Mouse (Mus musculus): Measurements from ENCODE around the gene Pcca.
"Not testable (repeated sequence)": the region's sequence is repeated elsewhere in the genome, so short reads cannot be mapped to it uniquely, and the experiment has no call there.

Gene Pcca

GRCm38 (mm10) chr14:122534017-122534924 is at the start of gene Pcca:
Pcca (plus strand) TSS chr14:122534324.
- DNase-seq: peak; percentile 96

DNA sequence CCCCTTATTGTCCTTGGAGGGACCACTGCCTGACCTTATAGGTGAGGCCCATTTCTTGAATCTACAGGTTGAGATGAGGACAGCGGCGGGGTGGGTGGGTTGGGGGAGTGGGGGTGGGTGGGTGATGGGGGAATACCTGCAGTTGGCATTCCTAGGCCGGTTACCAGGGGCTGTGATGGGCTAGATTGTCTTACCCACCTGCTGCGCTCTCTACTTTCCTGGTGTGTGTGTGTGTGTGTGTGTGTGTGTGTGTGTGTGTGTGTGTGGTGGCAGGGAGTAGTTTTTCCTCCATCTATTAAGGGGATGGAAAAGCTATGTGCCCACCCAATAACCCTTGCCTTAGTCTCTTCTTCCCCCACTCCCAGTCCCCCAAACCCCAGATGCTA is 49.7 kb upstream of the Pcca start:
- DNase-seq: no peak

DNA sequence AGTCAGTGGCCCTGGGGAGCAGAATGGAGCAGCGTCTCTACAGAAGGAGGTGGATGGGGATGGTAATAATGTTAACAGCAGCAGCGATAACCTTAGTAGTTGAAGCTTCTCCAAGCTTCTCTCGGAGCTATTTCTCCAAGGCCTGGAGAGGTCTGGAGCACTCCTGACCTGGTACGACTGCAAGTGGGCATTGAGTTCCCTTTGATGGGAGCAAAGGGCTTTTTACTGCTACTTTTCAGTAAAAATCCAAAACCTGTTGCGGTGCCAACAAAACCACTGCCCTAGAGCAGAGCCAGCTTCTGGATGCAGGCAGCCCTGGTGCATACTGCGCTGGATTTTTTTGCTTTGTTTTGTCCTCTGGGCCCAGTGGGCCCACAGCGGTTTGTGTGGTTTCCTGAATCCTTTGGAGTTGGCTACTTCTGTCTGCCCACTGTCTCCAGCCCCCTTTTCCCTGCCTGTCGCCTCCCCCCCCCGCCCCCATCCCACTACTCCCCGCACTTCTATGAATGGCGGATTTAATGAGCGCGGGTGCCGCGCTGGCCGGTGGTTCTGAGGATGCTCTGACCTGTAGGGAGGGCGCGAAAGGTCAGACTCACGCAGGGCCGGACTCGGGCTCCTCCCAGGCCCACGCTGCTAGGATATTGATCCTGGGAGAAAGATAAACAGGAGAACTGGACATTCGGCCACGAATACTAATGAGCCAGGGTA is 49.1 kb upstream of the Pcca start:
- DNase-seq: no peak

DNA sequence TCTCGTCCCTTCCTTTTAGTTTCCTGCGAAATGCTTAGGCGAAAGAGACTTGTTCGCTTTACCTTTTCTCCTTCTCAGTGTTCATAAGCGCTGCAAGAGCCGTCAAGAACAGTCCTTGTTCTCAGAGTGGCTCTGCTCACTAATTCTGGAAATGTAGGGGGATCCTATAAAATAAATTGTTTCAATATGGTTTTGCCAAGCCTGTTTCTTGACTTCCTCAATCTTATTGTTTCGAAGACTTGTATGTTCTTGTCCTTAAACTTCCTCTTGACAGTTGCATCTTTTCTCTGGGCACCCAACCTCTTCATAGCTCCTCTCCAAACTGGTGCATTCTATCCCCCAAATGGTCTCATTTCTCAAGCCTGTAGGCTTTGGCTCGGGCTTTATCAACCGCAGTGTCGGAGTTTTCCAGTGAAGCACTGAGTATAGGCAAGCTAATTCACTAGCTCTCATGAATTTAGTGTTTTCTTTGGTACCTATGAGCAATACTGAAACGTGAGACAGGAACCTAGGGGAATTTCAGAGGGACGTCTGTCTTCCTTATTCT is 48.4 kb upstream of the Pcca start:
- no peak for DNase-seq

GRCm38 (mm10) chr14:122486611-122487010 is 47.5 kb upstream of the Pcca start:
- no peak for DNase-seq

DNA sequence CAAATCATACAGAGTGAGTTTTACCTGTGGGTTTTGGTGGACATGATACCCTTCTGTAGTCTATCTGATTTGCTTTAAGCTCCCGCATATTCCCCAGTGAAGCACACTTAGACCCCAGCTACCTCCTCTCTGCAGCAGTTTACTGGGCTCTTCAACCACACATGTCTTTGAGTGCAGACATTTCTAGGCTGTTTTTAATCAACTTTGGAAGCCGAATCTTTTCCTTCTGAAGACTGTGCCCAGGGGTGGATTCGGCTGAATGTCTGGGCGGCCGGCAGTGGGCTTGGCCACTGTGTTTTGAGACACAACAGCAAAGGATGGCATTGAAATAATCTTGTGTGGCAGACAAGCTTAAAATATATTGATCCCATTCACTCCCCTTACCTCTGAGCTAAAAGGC is 46.8 kb upstream of the Pcca start:
- DNase-seq: no peak

DNA sequence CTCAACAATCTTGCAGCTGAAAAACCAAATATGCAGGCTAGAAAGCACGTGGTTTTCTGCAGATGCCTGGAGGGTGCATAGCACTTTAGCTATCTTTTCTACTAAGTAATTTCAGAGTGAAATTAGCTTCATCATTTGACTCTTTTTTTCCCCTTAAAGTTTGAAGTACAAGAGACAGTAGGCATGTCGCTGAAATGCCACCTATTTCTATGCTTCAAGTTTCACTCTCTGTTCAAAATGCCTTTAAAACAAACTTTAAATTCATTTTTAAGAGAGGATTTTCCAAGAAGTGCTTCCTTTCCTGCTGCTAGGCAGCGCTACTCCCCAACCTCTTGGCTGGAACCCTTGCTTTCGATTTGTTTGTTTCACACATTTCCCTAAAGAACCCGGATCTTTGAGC is 45.1 kb upstream of the Pcca start:
- DNase-seq: no peak

GRCm38 (mm10) chr14:122489686-122490414 is 44.3 kb upstream of the Pcca start:
- no peak for DNase-seq

DNA sequence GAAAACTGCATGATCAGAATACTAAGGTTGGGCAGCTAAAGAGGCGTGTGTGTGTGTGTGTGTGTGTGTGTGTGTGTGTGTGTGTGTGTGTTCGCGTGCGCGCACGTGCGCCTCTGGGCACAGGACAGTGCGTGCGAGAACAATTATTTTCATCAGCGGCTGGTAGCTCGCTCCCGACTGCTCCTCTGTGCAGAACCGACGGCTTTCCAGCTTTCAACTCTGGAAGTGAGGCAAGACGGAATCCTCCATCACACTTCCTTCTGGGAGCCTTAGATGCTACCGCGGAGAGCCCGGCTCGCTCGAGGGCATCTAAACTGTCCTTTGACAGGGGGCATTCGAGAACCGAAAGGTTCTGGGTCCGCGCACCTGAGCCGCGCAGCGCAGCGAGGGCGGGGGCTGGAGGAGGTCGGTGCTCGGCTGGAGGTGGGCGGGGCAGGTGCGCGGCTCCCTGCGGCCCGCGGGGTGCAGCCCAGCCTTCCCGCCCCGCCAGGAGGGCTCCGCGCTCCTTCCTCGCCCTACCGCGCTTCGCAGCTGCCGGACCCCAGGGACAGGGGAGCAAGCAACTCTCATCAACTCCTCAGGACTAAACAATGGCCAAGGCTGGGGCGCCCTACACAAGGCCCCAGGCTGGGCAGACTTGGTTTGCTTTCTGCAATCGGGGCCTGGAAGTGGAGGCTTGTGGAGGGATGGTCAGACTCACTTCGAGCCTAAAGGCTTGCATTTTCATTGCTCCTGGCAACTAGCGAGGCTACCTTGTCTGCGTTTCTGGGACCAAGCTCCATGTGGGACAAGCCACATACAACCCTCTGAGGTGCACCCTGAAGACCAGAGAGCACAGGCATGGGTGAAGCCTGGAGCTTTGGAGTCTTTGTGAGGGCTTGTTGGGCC is 43.4 kb upstream of the Pcca start, which contains the start of gene Gm10837:
Gene Gm10837 (plus strand): TSS at position 146 of the 888 bp plus-strand sequence.
- DNase-seq: no peak

DNA sequence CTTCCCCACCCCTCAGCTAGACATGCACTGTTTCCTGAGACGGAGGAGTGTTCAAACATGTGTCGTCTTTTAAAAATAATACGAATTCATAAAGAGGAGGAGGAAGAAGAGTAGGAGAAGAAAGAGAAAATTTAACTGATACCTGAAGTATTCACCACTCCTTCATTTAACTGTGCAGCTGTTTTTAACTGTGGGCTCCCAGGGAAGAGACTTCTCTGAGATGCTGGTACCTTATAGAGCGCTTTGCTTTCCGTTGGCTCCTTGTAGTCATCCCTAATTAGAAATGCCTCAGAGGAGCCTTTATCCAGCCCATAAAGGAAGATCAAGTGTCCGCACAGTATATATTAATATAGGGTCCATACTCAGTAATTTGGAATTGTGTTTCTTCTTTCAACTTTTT is 42.6 kb upstream of the Pcca start:
- no peak for DNase-seq

DNA sequence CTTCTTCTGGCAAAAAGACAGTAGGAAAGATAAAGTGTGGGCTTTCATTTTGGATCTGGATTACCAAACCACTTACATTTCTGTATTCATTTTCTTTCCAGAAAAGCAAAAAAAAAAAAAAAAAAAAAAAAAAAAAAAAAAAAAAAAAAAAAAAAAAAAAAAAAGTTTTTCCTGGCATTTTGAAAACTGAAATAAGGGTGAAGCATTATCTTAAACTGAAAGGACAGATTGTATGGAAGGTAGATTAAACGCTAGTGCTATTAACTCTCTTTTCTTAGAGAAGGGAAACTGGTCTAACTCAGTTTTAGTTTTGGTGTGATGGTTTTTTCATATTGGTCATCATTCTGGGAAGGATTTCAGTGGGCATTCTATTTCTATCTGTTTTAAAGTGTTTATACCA is 42.1 kb upstream of the Pcca start:
- no peak for DNase-seq

- DNase-seq: no peak
Observed at GRCm38 (mm10) chr14:122509058-122509457, 25.1 kb upstream of the Pcca start.

DNA sequence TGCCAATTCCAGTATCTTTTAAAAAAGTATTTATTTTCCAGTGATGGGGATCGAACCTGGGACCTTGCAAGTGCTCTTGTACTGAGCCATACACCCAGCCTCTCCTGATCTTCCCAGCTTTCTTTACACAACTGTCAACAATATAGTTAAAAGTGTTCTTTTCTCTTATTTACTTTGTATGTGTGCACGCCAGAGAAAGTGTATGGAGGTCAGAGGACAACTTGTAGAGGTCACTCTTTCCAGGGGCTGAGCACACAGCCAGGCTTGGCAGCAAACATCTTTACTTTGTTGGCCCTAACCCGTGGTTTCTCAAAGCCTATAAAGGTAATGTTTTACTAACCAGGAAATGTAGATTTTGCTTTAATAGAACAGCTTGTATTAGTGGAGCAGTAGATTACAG is 22.6 kb upstream of the Pcca start:
- no peak for DNase-seq

- no peak for DNase-seq
Observed at GRCm38 (mm10) chr14:122513511-122514036, 20.6 kb upstream of the Pcca start.

GRCm38 (mm10) chr14:122528475-122528874 is 5.6 kb upstream of the Pcca start:
- no peak for DNase-seq

GRCm38 (mm10) chr14:122535986-122536385 is 1.9 kb downstream of the Pcca start:
- DNase-seq: no peak

DNA sequence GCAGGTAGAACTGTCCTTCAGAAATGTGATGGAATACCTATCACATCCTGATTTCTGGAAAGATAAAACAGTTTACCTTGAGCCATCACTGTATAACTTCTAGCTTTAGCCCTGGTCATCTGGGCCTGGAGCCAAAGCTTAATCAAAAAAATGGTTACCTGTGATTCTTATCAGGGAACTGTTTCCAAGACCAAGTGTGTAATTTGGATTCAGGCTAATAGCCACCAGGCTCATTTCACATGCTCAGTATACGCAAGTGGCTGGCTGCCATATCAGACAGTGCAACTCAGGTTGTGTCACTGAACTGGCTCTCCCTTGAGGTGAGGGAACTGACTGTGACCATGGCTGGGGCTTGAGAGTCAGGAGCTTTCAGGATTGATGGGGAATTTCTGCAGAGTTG is 14.3 kb downstream of the Pcca start:
- DNase-seq: no peak

DNA sequence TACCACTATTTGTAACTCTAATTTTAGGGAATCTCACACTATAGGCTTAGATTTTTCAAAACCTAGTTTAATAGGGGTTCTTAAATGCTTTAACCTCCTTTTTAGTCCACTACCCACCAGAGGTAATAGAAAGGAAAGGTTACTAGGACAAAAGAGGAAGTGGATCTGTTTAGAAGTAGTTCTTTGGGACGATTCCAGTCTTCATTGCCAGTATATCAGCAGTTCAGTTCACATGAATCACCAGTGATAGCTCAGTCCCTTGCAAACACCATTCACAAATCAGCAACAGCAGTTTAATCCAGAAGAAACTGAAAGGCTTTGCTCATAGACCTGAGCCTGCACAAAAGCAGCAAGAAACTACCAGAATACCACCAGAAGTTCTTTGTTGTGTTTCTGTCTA is 14.8 kb downstream of the Pcca start:
- DNase-seq: no peak

DNA sequence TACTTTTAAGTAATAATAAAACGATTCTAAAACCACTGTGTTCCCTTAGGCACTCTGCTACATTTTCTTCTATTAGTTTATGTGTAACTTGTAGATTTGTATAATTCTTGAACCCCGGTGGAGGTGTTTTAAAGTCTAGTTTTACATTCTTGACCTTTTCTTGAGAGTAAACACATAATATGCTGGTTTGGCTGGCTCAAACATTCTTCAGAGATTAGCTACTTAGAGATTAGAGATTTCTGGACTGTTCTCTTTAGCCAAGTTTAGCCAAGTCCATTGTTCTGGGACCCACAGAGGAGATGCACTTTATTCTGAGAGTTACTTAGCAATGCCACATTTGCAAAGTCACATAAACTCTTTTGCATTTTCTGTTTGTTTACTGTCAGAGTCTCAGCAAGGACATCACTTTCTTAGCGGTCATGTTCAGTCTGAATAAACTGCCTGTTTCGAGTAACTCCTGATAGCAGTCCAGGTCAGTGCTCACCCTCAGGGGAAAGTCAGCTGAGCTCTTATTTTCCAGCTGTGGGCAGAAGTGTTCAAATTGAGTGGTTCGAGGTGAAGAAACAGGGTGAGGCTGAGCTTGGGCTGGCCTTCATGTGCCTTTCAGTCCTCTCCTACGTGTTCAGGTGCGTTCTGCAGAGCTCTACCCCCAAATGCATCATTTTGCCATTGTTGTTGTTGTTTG is 18.8 kb downstream of the Pcca start:
- DNase-seq: no peak

DNA sequence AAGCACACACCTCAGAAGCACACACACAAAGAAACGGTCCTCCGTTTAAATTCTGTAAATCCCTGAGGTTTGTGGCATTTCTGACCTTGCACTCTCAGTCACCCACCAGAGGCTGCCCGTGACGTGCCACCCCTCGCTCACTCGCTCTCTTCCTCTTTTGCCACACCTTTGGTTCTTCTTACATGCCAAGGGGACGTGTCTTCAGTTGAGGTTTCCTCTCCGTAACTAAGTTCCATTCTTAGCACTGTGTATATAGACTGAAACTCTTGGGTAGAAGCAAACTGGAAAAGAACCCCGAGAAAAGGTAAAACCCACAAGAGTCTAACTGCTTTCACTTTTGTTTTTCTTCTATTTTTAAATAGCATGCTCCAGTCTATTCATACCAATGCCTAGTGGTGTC is 23.2 kb downstream of the Pcca start:
- no peak for DNase-seq

GRCm38 (mm10) chr14:122560893-122561452 is 26.8 kb downstream of the Pcca start:
- DNase-seq: not testable (repeated sequence)

Data from right cerebral cortex, postnatal 14 days (tissue).